Mouse (Mus musculus) olfactory bulb, adult 2 months (tissue): ENCODE results near the gene Itga7.

ENCODE experiments used
- CTCF ChIP-seq: fragments of 200-500 bp; IDR thresholded peaks from 2 replicates; pipeline ENCODE4 v1.5.1; 2012; ENCODE audit warnings: low read depth, mild to moderate bottlenecking, low read length, moderate library complexity; ENCODE audit not compliant: insufficient read depth
- POLR2A ChIP-seq: fragments of 200-500 bp; IDR thresholded peaks from 2 replicates; pipeline ENCODE4 v1.6.1; 2012; ENCODE audit warnings: mild to moderate bottlenecking, low read depth, low read length, moderate library complexity; ENCODE audit not compliant: insufficient read depth

- TF ChIP-seq CTCF (no peak), POLR2A (no peak)
Observed at GRCm38 (mm10) chr10:128923935-128924334, 9.7 kb upstream of the Itga7 start, which contains the start of gene Bloc1s1.
